Mouse (Mus musculus) gastrocnemius, adult 18-20 months (tissue): ENCODE data around the gene Fcrlb. TPM values are rescaled to one million over a fixed set of nuclear protein-coding genes. Genes with fewer than 3 reads are reported as not detected.

Experiments used
- DNase-seq: peaks from one replicate; pipeline ENCODE4 v3.0.0; 2021; ENCODE audit warnings: low spot score
- total RNA-seq, 2 experiments: library from RNA; stranded (reverse); gene quantifications; 2 replicates each; pipeline ENCODE4 v1.2.3; 2021

Gene Fcrlb
- total RNA-seq, 2 experiments from 2014 or later: not detected

- no peak for DNase-seq
Observed at GRCm38 (mm10) chr1:170907456-170908191, 5.1 kb downstream of the Fcrlb start.

- no peak for DNase-seq
Observed at GRCm38 (mm10) chr1:170907111-170907455, 5.7 kb downstream of the Fcrlb start.

GRCm38 (mm10) chr1:170903485-170903884, 9.3 kb downstream of the Fcrlb start:
- no peak for DNase-seq

- DNase-seq: peak; percentile 82
Observed at GRCm38 (mm10) chr1:170901536-170902238, 11.1 kb downstream of the Fcrlb start.

- peak; percentile 52 for DNase-seq
Observed at GRCm38 (mm10) chr1:170900799-170901467, 11.8 kb downstream of the Fcrlb start.

- no peak for DNase-seq
Observed at GRCm38 (mm10) chr1:170898413-170899075, 14.2 kb downstream of the Fcrlb start.

GRCm38 (mm10) chr1:170896651-170897281, 16.0 kb downstream of the Fcrlb start:
- DNase-seq: no peak

- peak; percentile 24 for DNase-seq
Observed at GRCm38 (mm10) chr1:170894603-170895602, 17.8 kb downstream of the Fcrlb start.

GRCm38 (mm10) chr1:170892279-170892678, 20.5 kb downstream of the Fcrlb start:
- no peak for DNase-seq

GRCm38 (mm10) chr1:170891646-170892045, 21.1 kb downstream of the Fcrlb start:
- DNase-seq: no peak

GRCm38 (mm10) chr1:170889310-170889709, 23.4 kb downstream of the Fcrlb start:
- DNase-seq: no peak

- DNase-seq: no peak
Observed at GRCm38 (mm10) chr1:170886044-170886458, 26.7 kb downstream of the Fcrlb start.

- peak; percentile 78 for DNase-seq
Observed at GRCm38 (mm10) chr1:170884978-170885561, 27.7 kb downstream of the Fcrlb start, which contains the start of the genes Gm26620 and Dusp12. Gene Gm26620 (plus strand): TSS chr1:170885065. Gene Dusp12 (minus strand): TSS chr1:170885540.

GRCm38 (mm10) chr1:170884390-170884789, 28.4 kb downstream of the Fcrlb start:
- DNase-seq: no peak

- DNase-seq: no peak
Observed at GRCm38 (mm10) chr1:170882915-170883485, 29.7 kb downstream of the Fcrlb start.

- no peak for DNase-seq
Observed at GRCm38 (mm10) chr1:170876906-170877305, 35.8 kb downstream of the Fcrlb start.

GRCm38 (mm10) chr1:170875676-170876075, 37.1 kb downstream of the Fcrlb start:
- no peak for DNase-seq

- DNase-seq: no peak
Observed at GRCm38 (mm10) chr1:170871961-170872360, 40.8 kb downstream of the Fcrlb start.

GRCm38 (mm10) chr1:170871402-170871801, 41.3 kb downstream of the Fcrlb start:
- DNase-seq: no peak
